Mouse (Mus musculus): Measurements from ENCODE around the gene Stap2. TPM values are rescaled to one million over a fixed set of nuclear protein-coding genes. Genes with fewer than 3 reads are reported as not detected.
A peak's percentile ranks its signal among the peaks of the same experiment; 100 is the strongest.

Stap2 gene
- polyA plus RNA-seq, 1 experiment: 16.7 TPM

- Histone ChIP-seq H3K9me3 (replicated peaks; ENCODE audit: control insufficient read depth, insufficient read depth, low read length, poor library complexity, severe bottlenecking) (no peaks in the 10 kb centered on the region), H3K27me3 (ENCODE audit: control insufficient read depth, insufficient read depth, low read length, poor library complexity, severe bottlenecking) (no peaks in the 10 kb centered on the region), H3K4me3 (ENCODE audit: low read depth, low read length) (no peak overlapping the region), H3K4me1 (ENCODE audit: control insufficient read depth, insufficient read depth, low read length) (peaks cover 1% of the 10 kb centered on the region), H3K36me3 (ENCODE audit: control insufficient read depth, insufficient read depth, low read length, poor library complexity, severe bottlenecking) (peaks cover 10% of the 10 kb centered on the region), H3K27ac (ENCODE audit: insufficient read depth, low read length) (no peak overlapping the region), H3K9ac (ENCODE audit: low read depth, poor library complexity, severe bottlenecking) (peak overlapping the region; percentile 66)
- TF ChIP-seq CTCF (IDR thresholded peaks at IDR 0.05; ENCODE audit: low read depth, low read length) (no peak), POLR2A (IDR thresholded peaks at IDR 0.05; ENCODE audit: insufficient read depth, low read length) (no peak), EP300 (IDR thresholded peaks at IDR 0.05; ENCODE audit: insufficient read depth, low read depth, low read length) (no peak)
Observed at GRCm38 (mm10) chr17:56039345-56039744, 34.0 kb upstream of the Stap2 start.

DNA sequence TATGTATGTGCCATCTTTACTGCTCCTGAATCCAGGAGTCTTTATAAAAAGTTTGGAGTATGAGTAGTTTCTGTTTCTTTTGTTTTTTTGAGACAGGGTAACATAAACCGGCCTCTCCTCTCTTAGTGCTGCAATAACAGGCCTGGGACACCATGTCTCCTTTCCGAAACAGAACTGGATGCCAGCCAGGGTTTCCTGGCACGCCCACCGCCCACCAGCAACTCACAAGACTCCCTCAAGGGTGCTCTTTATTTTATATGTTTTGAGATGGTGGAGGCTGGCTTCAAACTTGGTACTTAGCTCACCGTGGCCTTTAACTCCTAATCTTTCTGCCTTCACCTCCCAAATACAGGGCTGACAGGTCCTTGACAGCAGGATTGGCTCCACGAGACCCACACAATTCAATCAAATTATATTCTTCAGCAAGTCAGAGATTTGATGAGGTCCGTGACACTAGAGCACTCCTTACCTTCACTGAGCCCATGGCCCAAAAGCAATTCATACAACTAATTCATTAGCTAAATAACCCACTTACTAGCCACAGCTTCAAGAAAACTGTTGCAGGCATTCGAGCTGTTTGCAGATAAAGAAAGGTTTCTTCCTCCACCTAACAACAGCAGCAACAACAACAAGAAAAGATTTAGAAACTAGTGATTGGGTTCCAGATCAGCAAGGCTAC, 33.3 kb upstream of the Stap2 start:
- Histone ChIP-seq H3K36me3 (ENCODE audit: control insufficient read depth, insufficient read depth, low read length, poor library complexity, severe bottlenecking) (peaks cover 8% of the 10 kb centered on the region), H3K27me3 (ENCODE audit: control insufficient read depth, insufficient read depth, low read length, poor library complexity, severe bottlenecking) (no peaks in the 10 kb centered on the region), H3K4me1 (ENCODE audit: control insufficient read depth, insufficient read depth, low read length) (peaks cover 1% of the 10 kb centered on the region), H3K4me3 (ENCODE audit: low read depth, low read length) (no peak overlapping the region), H3K27ac (ENCODE audit: insufficient read depth, low read length) (no peak overlapping the region), H3K9ac (ENCODE audit: low read depth, poor library complexity, severe bottlenecking) (0 out of 2 replicates have a peak overlapping the region, but pooled peaks have one; percentile 16), H3K9me3 (replicated peaks; ENCODE audit: control insufficient read depth, insufficient read depth, low read length, poor library complexity, severe bottlenecking) (no peaks in the 10 kb centered on the region)
- no peak for TF ChIP-seq POLR2A (IDR thresholded peaks at IDR 0.05; ENCODE audit: insufficient read depth, low read length)
- no peak for TF ChIP-seq CTCF (IDR thresholded peaks at IDR 0.05; ENCODE audit: low read depth, low read length)
- TF ChIP-seq EP300 (IDR thresholded peaks at IDR 0.05; ENCODE audit: insufficient read depth, low read depth, low read length): no peak

- peak overlapping the region; percentile 55 for H3K9ac ChIP-seq (ENCODE audit: low read depth, poor library complexity, severe bottlenecking)
- H3K4me1 ChIP-seq (ENCODE audit: control insufficient read depth, insufficient read depth, low read length): peaks cover 3% of the 10 kb centered on the region
- no peaks in the 10 kb centered on the region for H3K27me3 ChIP-seq (ENCODE audit: control insufficient read depth, insufficient read depth, low read length, poor library complexity, severe bottlenecking)
- peak overlapping the region; percentile 66 for H3K4me3 ChIP-seq (ENCODE audit: low read depth, low read length)
- H3K27ac ChIP-seq (ENCODE audit: insufficient read depth, low read length): peak overlapping the region; percentile 1; the same call in 1 of the 2 replicates
- H3K36me3 ChIP-seq (ENCODE audit: control insufficient read depth, insufficient read depth, low read length, poor library complexity, severe bottlenecking): peaks cover 7% of the 10 kb centered on the region; the same call in 1 of the 2 replicates
- no peak for TF ChIP-seq POLR2A (IDR thresholded peaks at IDR 0.05; ENCODE audit: insufficient read depth, low read length)
- TF ChIP-seq CTCF (IDR thresholded peaks at IDR 0.05; ENCODE audit: low read depth, low read length): no peak
- no peak for TF ChIP-seq EP300 (IDR thresholded peaks at IDR 0.05; ENCODE audit: insufficient read depth, low read depth, low read length)
- H3K9me3 ChIP-seq (replicated peaks; ENCODE audit: control insufficient read depth, insufficient read depth, low read length, poor library complexity, severe bottlenecking): no peaks in the 10 kb centered on the region
Observed at GRCm38 (mm10) chr17:56036901-56037287, 31.5 kb upstream of the Stap2 start.

- peak within 1 kb of the TSS; percentile 16 for H3K27ac ChIP-seq (ENCODE audit: insufficient read depth, low read length)
- peak within 1 kb of the TSS; percentile 83 for H3K4me3 ChIP-seq (ENCODE audit: low read depth, low read length)
- H3K9me3 ChIP-seq (replicated peaks; ENCODE audit: control insufficient read depth, insufficient read depth, low read length, poor library complexity, severe bottlenecking): no peaks in the 10 kb centered on the region
- H3K27me3 ChIP-seq (ENCODE audit: control insufficient read depth, insufficient read depth, low read length, poor library complexity, severe bottlenecking): no peaks in the 10 kb centered on the region
- TF ChIP-seq POLR2A (IDR thresholded peaks at IDR 0.05; ENCODE audit: insufficient read depth, low read length) (peak; percentile 37), CTCF (IDR thresholded peaks at IDR 0.05; ENCODE audit: low read depth, low read length) (peak; percentile 99), EP300 (IDR thresholded peaks at IDR 0.05; ENCODE audit: insufficient read depth, low read depth, low read length) (peak; percentile 75; the same call in 1 of the 2 replicates)
- H3K36me3 ChIP-seq (ENCODE audit: control insufficient read depth, insufficient read depth, low read length, poor library complexity, severe bottlenecking): peaks cover 7% of the 10 kb centered on the region; the same call in 1 of the 2 replicates
- H3K9ac ChIP-seq (ENCODE audit: low read depth, poor library complexity, severe bottlenecking): peak within 1 kb of the TSS; percentile 94
- H3K4me1 ChIP-seq (ENCODE audit: control insufficient read depth, insufficient read depth, low read length): peaks cover 2% of the 10 kb centered on the region
Observed at GRCm38 (mm10) chr17:56036176-56036900, 31.0 kb upstream of the Stap2 start, which contains the start of gene Sh3gl1. TSS of gene Sh3gl1 (minus strand) at chr17:56036635.

DNA sequence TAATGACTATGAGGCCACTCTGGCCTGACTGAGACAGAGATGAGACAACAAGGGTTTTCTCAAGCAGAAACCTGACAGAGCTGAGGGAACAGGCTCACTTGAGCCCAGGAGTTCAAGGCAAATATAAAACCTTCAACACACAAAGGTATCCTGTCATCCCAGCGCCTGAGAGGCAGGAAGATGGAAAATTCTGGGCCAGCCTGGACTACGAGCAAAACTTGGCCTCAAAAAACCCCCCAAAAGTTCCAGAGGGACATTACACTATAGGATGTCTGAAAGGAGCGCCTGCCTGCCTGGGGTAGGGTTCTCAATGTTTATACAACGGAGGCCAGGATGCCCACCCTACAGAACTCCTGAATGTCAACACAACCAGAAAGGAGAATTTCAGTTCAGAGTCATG, 29.8 kb upstream of the Stap2 start:
- Histone ChIP-seq H3K27ac (ENCODE audit: insufficient read depth, low read length) (no peak overlapping the region), H3K4me3 (ENCODE audit: low read depth, low read length) (no peak overlapping the region)

More for the DNA sequence above, 29.8 kb upstream of the Stap2 start:
- Histone ChIP-seq H3K4me1 (ENCODE audit: control insufficient read depth, insufficient read depth, low read length) (peaks cover 2% of the 10 kb centered on the region), H3K9ac (ENCODE audit: low read depth, poor library complexity, severe bottlenecking) (peak overlapping the region; percentile 94), H3K9me3 (replicated peaks; ENCODE audit: control insufficient read depth, insufficient read depth, low read length, poor library complexity, severe bottlenecking) (no peaks in the 10 kb centered on the region), H3K36me3 (ENCODE audit: control insufficient read depth, insufficient read depth, low read length, poor library complexity, severe bottlenecking) (peaks cover 7% of the 10 kb centered on the region; the same call in 1 of the 2 replicates), H3K27me3 (ENCODE audit: control insufficient read depth, insufficient read depth, low read length, poor library complexity, severe bottlenecking) (no peaks in the 10 kb centered on the region)
- TF ChIP-seq CTCF (IDR thresholded peaks at IDR 0.05; ENCODE audit: low read depth, low read length) (no peak), EP300 (IDR thresholded peaks at IDR 0.05; ENCODE audit: insufficient read depth, low read depth, low read length) (no peak), POLR2A (IDR thresholded peaks at IDR 0.05; ENCODE audit: insufficient read depth, low read length) (no peak)

All from ES-Bruce4 (cell line).